Mouse (Mus musculus) kidney, adult 18-20 months (tissue): ENCODE measurements around the gene Neurl4.

Experiments used
- DNase-seq: peaks from one replicate; pipeline ENCODE4 v3.0.0; 2021

Neurl4 gene

GRCm38 (mm10) chr11:69881787-69882670, 18.8 kb upstream of the Neurl4 start:
- no peak for DNase-seq

- peak; percentile 38 for DNase-seq
Observed at GRCm38 (mm10) chr11:69883066-69883465, 17.8 kb upstream of the Neurl4 start.

DNA sequence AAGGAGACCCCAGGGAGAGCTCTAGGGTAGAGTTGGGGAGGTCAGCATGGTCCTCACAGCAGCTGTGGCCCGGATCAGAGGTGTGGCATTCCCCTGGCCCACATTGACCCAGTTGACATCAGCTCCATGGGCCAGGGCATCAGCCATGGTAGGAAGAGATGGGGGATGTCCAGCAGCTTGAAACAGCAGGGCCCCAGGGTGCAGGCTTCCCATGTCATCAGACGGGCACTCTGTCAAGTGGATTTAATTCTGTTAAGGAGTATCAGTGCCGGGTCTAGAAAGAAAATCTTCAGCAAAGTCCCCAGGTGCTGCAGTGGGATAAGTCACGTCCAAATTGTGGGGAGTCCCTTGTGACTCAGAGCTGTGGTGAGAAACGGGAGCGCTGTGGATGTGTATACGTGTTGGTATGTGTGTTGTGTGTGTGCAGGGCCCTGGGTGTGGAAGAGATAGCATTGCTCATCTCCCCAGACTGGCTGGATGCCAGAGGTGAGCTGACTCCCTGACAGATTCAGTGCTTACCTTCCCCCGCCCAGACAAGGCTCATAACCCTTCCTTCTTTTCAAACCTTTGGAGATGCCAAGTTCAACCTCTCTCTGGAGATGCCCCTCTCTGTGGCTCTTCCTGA, 17.2 kb upstream of the Neurl4 start:
- no peak for DNase-seq

DNA sequence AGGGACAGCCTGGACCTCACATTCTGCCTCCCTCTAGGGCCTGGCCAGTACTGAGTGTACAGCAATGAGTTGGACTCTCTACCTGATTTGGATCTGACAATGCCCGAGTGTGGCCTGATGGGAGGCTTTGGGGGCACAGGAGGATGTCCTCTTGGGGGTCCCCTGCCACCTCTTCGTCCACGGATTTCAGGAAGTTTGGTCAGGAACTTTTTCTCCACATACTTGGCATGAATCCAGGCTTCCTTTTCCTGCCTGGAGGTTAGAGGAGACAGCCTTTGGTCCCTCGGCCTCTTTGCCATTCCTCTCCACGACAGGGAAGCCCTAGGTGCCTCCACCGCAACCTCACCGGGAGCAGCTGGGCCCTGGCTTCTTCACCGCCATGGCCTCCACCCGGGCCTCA, 16.6 kb upstream of the Neurl4 start:
- peak; percentile 41 for DNase-seq

DNA sequence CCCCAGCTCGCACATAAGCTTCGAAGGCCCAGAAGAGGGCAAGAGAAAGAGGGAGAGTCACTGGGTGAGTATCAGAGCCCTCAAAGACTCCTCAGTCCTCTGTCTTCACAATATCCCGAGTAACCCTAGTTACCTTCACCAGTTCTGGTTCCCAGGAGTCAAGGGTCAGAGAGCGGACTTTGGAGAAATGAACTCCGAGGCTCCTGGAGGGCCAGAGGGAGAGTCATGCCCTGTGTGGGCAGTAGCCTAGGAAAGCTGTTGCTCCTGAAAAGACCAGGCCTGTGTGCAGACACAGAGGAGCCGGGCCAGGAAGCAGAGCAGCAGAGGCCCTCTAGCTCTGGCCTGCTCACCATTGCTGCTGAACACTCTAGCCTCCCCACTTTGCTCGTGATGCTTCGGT, 16.2 kb upstream of the Neurl4 start:
- peak; percentile 26 for DNase-seq

DNA sequence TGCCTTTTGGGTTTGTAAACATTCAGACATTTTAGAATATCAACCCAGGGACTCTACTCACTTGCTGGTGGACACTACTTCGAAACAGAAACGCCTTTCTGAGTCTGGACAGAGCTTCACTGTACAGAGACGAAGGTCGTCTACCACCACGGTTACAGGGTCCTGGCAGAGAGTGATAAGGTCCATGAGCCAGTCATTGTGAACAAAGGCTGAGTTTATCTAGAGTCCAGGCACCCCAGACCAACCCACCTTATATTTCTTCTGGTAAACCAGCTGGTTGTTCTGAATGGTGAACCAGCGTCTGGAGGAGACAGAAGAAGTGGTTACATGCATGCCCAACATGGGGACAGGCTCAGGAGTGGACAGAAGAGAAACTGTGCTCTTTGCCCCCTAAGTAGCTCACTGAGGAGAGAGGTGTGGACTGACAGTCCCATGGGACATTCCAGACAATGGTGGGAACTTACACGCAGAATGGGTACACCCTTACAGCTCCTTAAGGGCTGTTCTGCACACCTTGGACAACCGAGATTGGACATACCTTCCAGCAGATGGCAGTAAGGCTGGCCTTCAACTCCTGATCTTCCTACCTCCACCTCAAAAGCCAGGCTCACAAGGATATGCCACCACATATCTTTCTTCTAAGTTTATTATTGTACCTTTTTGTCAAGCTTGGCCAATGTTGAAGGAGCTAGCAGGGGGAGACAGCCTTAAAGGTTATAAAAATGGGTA, 13.8 kb upstream of the Neurl4 start:
- peak; percentile 48 for DNase-seq

GRCm38 (mm10) chr11:69891482-69891881, 9.4 kb upstream of the Neurl4 start:
- no peak for DNase-seq

DNA sequence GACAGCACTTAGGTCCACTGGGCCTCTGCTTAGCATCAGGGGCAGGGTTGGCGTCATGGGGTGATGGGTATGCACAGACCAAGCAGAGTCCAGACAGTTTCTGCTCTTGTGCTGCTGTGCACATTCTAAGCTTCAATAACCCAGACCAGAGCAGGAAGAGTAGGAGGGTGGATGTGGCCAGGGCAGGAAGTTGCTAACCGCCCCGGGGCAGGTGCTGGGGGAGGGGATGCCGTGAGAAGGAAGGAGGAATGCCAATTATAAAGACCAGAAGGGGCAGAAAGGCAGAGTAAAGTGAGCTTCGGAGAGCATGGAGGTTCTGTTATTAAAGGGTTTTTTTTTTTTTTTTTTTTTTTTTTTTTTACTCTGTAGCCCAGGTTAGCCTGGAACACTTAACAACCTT, 6.2 kb upstream of the Neurl4 start:
- DNase-seq = no peak

DNA sequence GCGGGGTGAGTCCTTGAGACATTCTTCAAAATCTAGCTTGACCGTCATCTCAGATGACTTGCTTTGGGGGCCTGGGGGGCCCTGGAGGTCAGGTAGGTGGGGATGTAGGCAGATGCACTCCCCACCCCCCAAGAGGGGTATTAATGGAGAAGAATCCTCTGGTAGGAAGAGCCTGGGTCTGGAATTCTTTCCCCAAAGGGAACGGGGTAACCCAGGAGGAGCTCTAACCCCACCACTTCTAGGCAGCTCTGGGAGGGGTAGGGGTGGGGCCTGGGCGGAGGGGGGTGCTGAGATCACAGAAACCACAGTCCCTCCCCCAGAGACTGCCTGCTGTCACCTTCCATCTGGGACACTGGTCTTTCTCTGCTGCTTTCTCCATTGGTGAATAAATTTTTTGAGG, 5.6 kb upstream of the Neurl4 start, which contains the start of gene Acap1:
Gene Acap1, minus strand, starts transcription at position 249 of the 400 bp plus-strand sequence.
- no peak for DNase-seq

GRCm38 (mm10) chr11:69899870-69900269, 1.0 kb upstream of the Neurl4 start:
- no peak for DNase-seq

GRCm38 (mm10) chr11:69901406-69901846, 554 bp downstream of the Neurl4 start:
- peak; percentile 93 for DNase-seq

- DNase-seq = peak; percentile 55
Observed at GRCm38 (mm10) chr11:69901993-69902392, 1.1 kb downstream of the Neurl4 start.

DNA sequence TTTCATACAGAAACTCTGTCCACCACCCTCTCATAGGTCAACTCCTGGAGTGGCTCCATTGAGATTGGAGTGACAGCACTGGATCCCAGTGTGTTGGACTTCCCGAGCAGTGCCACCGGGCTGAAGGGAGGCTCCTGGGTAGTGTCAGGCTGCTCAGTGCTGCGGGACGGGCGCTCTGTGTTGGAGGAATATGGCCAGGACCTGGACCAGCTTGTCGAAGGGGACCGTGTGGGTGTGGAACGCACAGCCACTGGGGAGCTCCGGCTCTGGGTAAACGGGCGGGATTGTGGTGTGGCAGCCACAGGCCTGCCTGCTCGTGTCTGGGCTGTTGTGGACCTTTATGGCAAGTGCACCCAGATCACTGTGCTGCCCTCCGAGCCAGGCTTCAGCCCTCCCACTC, 2.1 kb downstream of the Neurl4 start:
- no peak for DNase-seq

- no peak for DNase-seq
Observed at GRCm38 (mm10) chr11:69904311-69904710, 3.4 kb downstream of the Neurl4 start.

- DNase-seq = peak; percentile 90
Observed at GRCm38 (mm10) chr11:69908645-69909044, 7.8 kb downstream of the Neurl4 start.

DNA sequence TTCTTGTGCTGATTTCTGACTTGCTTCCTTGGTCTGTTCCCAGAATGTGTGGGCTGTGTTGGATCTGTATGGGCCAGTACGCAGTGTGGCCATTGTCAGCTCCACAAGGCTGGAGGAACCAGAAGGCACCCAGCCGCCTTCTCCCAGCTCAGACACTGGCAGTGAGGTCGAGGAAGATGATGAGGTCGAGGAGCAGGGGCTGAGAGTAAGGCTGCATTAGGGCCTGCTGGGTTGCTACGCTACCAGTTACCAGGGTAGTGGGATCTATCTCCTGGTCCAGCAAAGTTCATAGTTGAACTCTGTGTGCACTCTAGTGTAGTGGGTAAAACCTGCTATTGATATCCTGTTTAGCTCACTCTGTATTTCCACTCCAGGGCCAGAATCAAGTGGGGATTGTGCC, 8.3 kb downstream of the Neurl4 start:
- no peak for DNase-seq

DNA sequence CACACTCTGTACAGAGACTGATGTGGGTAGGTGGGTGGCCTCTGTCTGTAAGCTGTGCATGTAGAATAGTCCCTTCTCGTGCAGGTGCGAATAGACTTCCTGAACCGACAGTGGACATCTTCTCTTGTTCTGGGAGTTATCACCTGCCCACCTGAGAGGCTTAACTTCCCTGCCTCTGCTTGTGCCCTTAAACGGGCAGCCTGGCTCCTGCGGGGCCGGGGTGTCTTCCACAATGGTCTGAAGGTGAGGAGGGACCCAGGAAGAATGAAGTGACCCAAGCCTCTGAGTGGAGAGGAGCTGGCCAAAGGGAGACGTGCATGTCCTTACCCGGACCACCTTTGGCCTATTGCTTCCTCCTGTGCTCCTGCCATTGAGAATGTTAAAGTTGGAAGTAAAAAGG, 9.3 kb downstream of the Neurl4 start:
- no peak for DNase-seq

DNA sequence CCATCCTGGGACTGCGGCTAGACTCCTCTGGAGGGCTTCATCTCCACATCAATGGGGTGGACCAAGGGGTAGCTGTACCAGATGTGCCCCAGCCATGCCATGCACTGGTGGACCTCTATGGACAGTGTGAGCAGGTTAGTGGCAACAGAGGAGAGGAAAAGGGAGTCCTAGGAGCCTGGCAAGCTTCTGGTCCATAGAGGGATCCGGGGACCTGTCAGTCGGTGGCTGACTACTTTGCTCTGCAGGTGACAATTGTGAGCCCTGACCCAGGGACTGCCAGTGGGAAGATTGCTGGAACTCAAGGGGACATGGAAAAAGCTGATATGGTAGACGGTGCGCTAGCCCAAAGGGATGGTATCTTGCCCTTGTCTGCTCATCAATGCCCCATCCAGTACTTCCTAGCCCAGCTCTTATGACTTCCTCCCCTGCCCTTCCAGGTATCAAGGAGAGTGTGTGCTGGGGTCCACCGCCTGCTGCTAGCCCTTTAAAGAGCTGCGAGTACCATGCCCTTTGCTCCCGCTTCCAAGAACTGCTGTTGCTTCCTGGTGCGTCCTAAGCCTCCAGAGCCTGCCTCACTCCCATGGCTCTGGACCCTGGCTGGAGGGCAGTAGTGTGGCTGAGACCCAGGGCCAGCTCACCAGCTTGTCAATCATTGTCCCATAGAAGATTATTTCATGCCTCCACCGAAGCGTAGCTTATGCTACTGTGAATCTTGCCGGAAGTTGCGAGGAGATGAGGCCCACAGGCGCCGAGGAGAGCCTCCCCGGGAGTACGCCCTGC, 10.1 kb downstream of the Neurl4 start:
- DNase-seq = peak; percentile 76

- no peak for DNase-seq
Observed at GRCm38 (mm10) chr11:69911701-69912100, 10.8 kb downstream of the Neurl4 start.

DNA sequence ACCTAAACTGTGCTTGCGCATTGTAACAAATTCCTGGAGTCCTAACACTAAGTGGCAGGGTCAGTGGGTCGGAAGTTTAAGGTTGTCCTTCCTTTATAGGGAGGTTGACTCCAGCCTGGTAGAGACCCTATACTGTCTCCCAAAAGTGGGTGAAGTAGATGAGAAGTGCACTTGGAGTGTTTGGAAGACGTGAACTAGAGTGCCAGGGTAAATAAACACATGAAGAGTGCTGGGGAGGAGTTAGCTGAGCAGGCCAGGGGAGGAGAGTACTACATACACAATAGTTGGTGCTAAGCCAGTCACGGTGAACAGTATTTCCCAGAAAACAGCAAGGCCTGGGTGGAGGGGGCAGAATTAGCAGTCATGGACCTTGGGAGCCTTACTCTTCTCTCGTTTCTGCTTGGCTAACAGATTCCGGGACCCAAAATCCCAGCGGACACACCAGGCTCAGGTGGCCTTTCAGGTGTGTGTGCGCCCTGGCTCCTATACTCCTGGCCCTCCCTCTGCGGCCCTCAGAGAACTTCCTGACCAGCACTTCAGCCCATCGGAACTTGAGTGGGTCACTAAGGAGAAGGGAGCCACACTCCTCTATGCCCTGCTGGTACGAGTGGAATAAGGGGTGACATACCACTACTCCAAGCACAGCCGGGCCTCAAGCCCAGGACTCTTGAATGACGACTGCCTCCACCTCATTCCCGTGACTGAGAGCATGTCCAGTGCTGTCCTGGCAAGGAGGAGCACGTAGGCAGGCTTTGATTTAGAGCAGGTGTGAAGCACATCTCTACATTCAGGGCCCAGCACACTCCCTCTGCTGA, 12.1 kb downstream of the Neurl4 start:
- DNase-seq = no peak

DNA sequence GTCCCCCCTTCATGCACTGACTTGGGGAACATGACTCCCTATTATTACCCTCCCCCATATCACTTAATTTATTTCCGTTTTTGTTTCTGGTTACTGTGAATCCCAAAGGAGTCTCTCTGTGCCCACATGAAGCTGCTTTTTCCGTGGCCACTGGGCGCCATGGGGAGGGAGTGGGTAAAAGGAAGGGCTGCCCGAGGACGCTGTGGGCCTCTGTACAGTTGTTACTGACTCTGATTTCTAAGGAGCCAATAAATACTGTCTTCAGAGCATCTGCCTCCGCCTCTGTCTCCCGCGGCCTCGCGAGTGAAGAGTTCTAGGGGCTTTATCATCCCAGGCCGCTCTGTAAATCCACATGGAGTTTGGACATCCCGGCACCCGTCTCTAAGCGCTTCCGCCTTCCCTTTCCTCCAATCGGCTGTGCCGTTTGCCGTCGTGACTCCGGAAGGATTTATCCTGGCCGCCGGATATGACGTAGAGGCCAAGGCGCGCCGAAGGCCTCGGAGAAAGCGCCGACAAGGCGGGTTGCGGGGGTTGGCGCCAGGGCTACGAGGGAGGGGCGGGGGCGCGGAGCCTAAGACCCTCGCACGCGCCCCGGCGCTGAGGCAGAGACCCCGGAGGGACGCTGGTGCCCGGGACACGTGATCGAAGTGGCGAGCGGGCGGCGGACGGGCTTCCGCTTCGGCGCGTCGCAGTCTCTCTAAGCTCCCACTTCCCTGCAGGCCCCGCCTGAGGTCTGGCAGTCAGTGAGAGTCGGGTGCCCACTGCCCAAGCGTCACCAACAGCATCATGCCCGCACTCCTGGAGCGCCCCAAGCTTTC, 12.9 kb downstream of the Neurl4 start, which contains the start of gene Gps2:
Gene Gps2, plus strand, starts transcription at position 335 of the 818 bp plus-strand sequence.
- DNase-seq = peak; percentile 94
